Mouse (Mus musculus): ENCODE measurements around the gene C4b.
"Not testable (repeated sequence)": the region's sequence is repeated elsewhere in the genome, so short reads cannot be mapped to it uniquely, and the experiment has no call there.

C4b gene

DNA sequence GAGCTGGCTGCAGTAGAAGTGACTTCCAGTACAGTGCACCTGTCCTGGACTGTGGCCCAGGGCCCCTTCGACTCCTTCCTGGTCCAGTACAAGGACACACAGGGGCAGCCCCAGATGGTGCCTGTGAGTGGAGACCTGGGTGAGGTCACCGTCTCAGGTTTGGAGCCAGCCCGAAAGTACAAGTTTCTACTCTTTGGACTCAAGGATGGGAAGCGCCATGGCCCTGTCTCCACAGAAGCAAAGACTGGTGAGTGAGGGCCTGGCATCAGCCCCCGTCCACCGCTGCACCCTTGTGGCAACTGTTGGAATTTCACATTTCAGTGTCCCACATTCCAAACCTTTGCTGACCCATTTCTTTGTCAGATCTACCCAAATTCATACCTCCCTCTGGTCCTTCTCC lies 30.7 kb downstream of the C4b start:
- no peak for ATAC-seq (ENCODE audit: insufficient number of reproducible peaks, low FRiP score, low TSS enrichment)

DNA sequence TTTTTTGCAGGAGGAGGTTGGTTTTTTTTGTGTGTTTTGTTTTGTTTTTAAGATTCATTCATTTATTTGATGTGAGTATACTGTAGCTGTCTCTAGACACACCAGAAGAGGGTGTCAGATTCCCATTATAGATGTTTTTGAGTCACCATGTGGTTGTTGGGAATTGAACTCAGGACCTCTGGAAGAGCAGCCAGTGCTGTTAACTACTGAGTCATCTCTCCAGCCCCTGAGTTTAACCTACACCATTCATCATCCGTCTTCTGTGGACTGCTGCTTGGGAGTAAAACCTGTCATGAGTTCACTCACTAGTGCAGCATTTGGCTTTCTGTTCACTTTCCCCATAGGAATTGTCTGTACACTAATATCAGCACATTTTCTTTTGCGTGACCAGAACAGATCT lies 37.2 kb downstream of the C4b start:
- not testable (repeated sequence) for ATAC-seq (ENCODE audit: insufficient number of reproducible peaks, low FRiP score, low TSS enrichment)

DNA sequence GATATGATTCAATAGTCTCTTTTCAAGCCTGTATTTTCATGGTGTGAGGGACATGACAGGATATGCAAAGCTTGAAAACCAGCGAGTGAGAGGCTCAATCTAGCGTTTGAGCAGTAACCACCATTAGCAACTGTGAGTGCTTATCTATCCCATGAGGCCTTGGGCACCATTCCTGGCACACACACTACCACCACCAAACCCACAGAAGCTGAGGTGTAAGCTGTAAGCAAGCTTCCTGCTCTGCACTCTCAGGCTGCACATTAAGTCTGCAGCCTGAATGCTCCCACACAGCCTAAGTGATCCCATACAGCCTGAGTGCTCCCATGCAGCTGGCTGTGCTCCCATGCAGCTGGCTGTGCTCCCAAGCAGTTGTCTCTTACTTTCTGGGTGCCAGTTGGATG lies 43.0 kb downstream of the C4b start:
- no peak for ATAC-seq (ENCODE audit: insufficient number of reproducible peaks, low FRiP score, low TSS enrichment)

DNA sequence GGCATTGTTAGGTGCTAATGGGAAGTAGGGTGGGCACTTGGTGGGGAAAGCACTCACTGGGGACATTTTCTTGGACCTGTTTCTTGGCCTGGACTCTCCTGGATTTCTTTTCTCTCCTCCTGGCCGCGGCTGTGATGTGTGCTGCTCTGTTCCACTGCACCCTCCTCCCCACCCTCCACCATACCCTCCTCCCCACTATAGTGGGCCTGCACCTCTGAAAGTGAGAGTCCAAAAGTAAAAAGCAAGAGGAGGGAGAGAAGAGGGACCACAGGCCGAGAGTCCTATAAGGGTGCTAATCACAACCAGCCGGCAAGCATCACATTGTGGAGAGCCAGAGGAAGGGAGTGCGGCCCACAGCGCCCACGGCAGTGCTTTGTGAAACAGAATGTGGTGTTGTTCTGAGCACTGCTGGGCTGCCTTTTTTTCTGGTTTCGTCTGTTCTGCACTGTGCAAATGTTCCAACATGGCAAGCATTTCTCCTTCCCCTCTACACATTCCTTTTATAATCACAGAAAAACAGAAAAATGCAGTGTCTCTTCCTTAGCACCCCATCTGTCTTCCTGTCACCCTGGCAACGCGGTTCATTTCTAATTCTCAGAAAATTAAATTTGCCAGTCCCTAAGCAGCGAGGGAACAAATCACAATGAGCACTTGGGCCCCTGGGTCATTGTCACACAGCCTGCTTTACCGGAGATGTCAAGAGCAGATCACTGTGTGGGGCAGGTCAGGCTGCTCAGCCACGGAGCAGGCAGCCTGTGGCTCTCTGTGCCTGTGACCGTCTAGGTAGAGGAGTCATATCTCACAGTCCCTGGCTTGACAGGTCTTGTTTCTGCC lies 43.9 kb downstream of the C4b start:
- ATAC-seq (ENCODE audit: insufficient number of reproducible peaks, low FRiP score, low TSS enrichment) = no peak

DNA sequence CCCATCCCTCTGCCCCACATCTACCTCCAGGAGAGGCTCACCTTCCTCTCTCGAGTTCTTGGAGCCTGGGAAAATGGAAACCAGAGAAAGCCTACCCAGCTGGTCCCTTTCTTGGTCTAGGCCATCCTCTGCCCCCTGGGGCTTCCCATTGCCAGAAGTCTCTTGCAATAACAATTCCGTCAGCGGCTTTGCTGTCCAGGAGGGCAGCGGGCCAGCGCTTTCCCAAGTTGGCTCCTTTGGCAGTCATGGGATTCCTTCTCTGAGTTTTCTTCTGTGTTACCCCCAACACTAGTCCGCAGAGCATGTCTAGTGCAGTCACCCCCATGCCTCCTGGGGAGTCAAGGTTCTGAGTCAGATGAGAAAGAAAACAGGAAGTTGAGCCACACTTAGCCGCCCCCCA lies 50.8 kb downstream of the C4b start:
- ATAC-seq (ENCODE audit: insufficient number of reproducible peaks, low FRiP score, low TSS enrichment) = no peak

- ATAC-seq (ENCODE audit: insufficient number of reproducible peaks, low FRiP score, low TSS enrichment) = no peak
Observed at GRCm38 (mm10) chr17:34690458-34690857, 53.2 kb downstream of the C4b start.

DNA sequence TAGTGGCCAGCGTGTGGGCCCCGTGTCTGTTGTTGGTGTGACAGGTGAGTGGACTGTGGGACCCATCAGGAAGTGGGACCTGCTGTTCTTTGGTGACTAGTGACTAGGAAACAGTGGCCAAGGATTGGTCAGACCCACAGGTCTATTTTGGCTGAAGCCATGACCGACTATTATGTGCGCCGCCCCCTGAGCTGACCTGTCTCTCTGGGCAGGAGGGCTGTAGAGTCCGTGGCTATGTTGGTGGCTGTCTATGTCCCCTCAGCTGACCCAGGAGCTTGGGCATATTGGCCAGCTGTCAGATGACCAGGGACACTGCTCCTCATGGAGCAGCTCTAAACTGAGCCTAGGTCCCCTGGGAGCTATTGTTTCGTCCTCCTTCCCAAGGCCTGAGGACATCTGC lies 54.8 kb downstream of the C4b start:
- ATAC-seq (ENCODE audit: insufficient number of reproducible peaks, low FRiP score, low TSS enrichment) = no peak

- ATAC-seq (ENCODE audit: insufficient number of reproducible peaks, low FRiP score, low TSS enrichment) = no peak
Observed at GRCm38 (mm10) chr17:34685120-34686110, 58.3 kb downstream of the C4b start.

DNA sequence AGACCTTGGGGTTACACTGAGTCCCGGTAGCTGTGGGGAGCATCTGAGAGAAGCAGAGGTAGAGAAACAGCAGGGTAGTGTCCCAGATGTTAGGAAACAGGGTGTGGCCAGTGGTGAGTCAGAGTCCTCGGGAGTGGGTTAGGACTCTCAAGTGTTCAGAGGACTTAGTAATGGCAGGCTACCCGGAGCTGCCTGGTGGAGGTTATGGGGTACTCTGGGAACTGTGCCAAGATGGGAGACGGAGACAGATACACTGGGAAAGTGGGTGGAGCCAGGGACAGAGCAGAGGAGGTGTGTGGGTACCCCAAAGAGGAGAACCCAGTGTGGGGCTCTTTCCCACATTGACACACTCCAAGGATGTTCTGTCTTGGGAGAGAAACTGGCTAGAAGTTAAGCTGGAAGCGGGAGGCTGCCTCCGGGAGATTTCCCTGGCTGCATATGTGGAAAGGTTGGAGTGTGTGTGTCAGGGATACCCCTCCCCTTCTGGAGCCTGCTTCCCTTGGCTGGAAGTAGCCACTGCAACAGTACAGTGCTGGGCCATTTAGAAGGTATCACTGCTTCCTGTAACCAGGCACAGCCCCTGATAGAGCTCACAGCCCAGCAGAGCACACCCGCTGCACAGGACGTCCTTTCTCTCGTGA lies 59.3 kb downstream of the C4b start:
- no peak for ATAC-seq (ENCODE audit: insufficient number of reproducible peaks, low FRiP score, low TSS enrichment)

DNA sequence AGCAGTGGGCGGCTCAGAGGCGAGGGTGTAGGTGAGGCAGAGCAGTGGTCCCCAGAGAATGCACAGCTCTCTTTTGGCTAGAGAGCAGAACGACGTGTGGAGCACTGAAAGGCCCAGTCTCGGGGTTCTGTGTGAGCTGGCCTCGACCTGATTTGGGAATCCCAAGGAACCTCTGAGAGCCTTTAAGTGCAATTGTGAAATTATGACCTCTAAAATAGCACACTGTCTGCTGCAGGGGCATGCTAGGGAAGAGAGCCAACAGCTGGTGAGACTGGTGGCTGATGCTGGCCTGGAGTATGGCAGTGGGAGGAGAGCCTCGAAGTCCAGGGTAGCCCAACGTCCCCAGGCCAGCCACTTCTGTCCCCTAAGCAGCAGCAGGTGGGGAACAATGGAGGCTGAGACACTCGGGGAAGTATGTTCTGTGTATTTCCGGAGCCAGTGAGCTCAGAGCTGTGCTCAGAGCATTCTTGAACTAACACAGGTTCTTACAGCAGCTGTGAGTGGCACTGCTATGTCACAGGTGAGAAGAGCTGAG lies 59.9 kb downstream of the C4b start:
- no peak for ATAC-seq (ENCODE audit: insufficient number of reproducible peaks, low FRiP score, low TSS enrichment)

- no peak for ATAC-seq (ENCODE audit: insufficient number of reproducible peaks, low FRiP score, low TSS enrichment)
Observed at GRCm38 (mm10) chr17:34683179-34683578, 60.5 kb downstream of the C4b start.

DNA sequence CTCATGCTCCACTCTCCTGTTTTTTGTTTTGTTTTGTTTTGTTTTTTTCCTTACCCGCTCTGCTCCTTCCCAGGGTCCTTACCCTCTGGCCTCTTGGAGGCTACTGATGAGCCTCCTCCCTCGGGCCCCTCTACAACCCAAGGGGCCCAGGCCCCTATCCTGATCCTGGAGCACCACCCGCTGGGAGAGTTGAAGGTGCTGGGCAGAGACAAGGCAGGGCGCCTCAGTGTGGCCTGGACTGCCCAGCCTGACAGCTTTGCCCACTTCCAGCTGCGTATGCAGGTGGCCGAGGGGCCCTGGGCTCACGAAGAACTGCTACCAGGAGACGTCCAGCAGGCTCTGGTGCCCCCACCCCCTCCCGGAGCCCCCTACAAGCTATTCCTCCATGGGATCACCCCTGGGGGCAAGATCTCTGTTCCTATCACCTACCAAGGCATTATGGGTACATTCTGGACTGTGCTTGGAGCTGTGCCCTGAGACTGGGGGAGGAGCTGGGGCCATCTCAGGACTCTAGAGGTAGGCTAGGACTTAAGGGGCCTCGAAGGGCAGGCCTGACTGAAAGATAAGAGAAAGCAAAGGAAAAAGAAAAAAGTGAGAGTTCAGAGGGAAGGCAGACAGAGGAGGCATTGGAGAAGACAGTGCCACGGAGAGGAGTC lies 61.7 kb downstream of the C4b start:
- ATAC-seq (ENCODE audit: insufficient number of reproducible peaks, low FRiP score, low TSS enrichment) = no peak

DNA sequence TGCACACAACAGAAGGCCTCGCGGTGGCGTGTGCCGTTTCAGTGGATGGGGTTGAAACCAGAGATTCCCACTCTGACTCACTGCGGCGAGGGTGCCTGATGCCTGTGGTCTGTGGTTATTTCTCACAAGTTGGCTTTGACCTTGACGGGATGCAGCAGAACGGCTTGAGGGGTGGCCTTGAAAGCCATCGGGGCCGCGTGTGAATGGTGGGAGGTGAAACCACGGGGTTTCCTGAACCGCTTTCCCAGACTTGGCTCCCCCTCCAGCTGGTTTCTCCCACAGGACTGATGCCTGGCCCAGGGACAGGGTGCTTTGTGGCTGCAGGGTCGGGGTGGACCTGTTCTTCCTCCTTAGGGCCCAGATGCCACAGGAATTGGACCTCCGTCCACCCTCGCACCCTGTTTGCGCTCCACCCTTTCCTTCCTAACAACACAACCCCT lies 62.5 kb downstream of the C4b start:
- ATAC-seq (ENCODE audit: insufficient number of reproducible peaks, low FRiP score, low TSS enrichment) = no peak

- ATAC-seq (ENCODE audit: insufficient number of reproducible peaks, low FRiP score, low TSS enrichment) = no peak
Observed at GRCm38 (mm10) chr17:34680621-34681020, 63.1 kb downstream of the C4b start.

- ATAC-seq (ENCODE audit: insufficient number of reproducible peaks, low FRiP score, low TSS enrichment) = no peak
Observed at GRCm38 (mm10) chr17:34680191-34680590, 63.5 kb downstream of the C4b start.

Measured in cerebellum, adult (tissue).